Mouse (Mus musculus): ENCODE measurements around the gene Opcml. TPM values are rescaled to one million over a fixed set of nuclear protein-coding genes. Genes with fewer than 3 reads are reported as not detected.
A peak's percentile ranks its signal among the peaks of the same experiment; 100 is the strongest.

The Opcml gene
- total and polyA plus RNA-seq, 2 experiments = under 0.01 TPM; not detected in 1

GRCm38 (mm10) chr9:28171890-28172289 is 381.3 kb downstream of the Opcml start:
- H3K27me3 ChIP-seq (ENCODE audit: control insufficient read depth, insufficient read depth, low read length) = no peaks in the 10 kb centered on the region
- H3K79me2 ChIP-seq (ENCODE audit: control insufficient read depth, insufficient read depth, low read length) = no peaks in the 10 kb centered on the region
- H3K4me3 ChIP-seq (ENCODE audit: insufficient read depth, low read depth, low read length) = no peak overlapping the region
- TF ChIP-seq POLR2A (IDR thresholded peaks at IDR 0.05; ENCODE audit: extremely low read depth, insufficient read depth, low read length) (no peak), CTCF (IDR thresholded peaks at IDR 0.05; ENCODE audit: low read depth, low read length) (peak; percentile 47)
- H3K27ac ChIP-seq (replicated peaks; ENCODE audit: insufficient read depth, low read depth, low read length) = no peak overlapping the region
- H3K4me1 ChIP-seq (ENCODE audit: control insufficient read depth, insufficient read depth, low read length) = no peaks in the 10 kb centered on the region
- H3K36me3 ChIP-seq (ENCODE audit: control insufficient read depth, insufficient read depth, low read length) = no peaks in the 10 kb centered on the region
- WGBS = 8% methylated on average over 6 of the region's 6 CpGs
- no peak overlapping the region for H3K9ac ChIP-seq (ENCODE audit: low read depth, low read length)
- DNase-seq (ENCODE audit: extremely low read depth, low read depth, low spot score) = no peak

- Histone ChIP-seq H3K27me3 (ENCODE audit: control insufficient read depth, insufficient read depth, low read length) (no peaks in the 10 kb centered on the region), H3K4me3 (ENCODE audit: insufficient read depth, low read depth, low read length) (no peak overlapping the region), H3K4me1 (ENCODE audit: control insufficient read depth, insufficient read depth, low read length) (no peaks in the 10 kb centered on the region), H3K27ac (replicated peaks; ENCODE audit: insufficient read depth, low read depth, low read length) (no peak overlapping the region), H3K79me2 (ENCODE audit: control insufficient read depth, insufficient read depth, low read length) (no peaks in the 10 kb centered on the region), H3K36me3 (ENCODE audit: control insufficient read depth, insufficient read depth, low read length) (no peaks in the 10 kb centered on the region), H3K9ac (ENCODE audit: low read depth, low read length) (no peak overlapping the region)
- 74% methylated on average over 2 of the region's 2 CpGs for WGBS
- TF ChIP-seq POLR2A (IDR thresholded peaks at IDR 0.05; ENCODE audit: extremely low read depth, insufficient read depth, low read length) = no peak
- no peak for TF ChIP-seq CTCF (IDR thresholded peaks at IDR 0.05; ENCODE audit: low read depth, low read length)
- no peak for DNase-seq (ENCODE audit: extremely low read depth, low read depth, low spot score)
These were observed 386.5 kb downstream of the Opcml start for GRCm38 (mm10) chr9:28177052-28177451.

- no peaks in the 10 kb centered on the region for H3K79me2 ChIP-seq (ENCODE audit: control insufficient read depth, insufficient read depth, low read length)
These were observed 387.7 kb downstream of the Opcml start for GRCm38 (mm10) chr9:28178123-28178887.

GRCm38 (mm10) chr9:28181916-28182315 is 391.3 kb downstream of the Opcml start:
- Histone ChIP-seq H3K4me3 (ENCODE audit: insufficient read depth, low read depth, low read length) (no peak overlapping the region), H3K27me3 (ENCODE audit: control insufficient read depth, insufficient read depth, low read length) (no peaks in the 10 kb centered on the region), H3K79me2 (ENCODE audit: control insufficient read depth, insufficient read depth, low read length) (no peaks in the 10 kb centered on the region), H3K4me1 (ENCODE audit: control insufficient read depth, insufficient read depth, low read length) (no peaks in the 10 kb centered on the region), H3K27ac (replicated peaks; ENCODE audit: insufficient read depth, low read depth, low read length) (no peak overlapping the region), H3K9ac (ENCODE audit: low read depth, low read length) (no peak overlapping the region), H3K36me3 (ENCODE audit: control insufficient read depth, insufficient read depth, low read length) (no peaks in the 10 kb centered on the region)
- no peak for DNase-seq (ENCODE audit: extremely low read depth, low read depth, low spot score)
- TF ChIP-seq CTCF (IDR thresholded peaks at IDR 0.05; ENCODE audit: low read depth, low read length) (no peak), POLR2A (IDR thresholded peaks at IDR 0.05; ENCODE audit: extremely low read depth, insufficient read depth, low read length) (no peak)
- WGBS = 74% methylated on average over 7 of the region's 7 CpGs

More at GRCm38 (mm10) chr9:28178123-28178887, 387.7 kb downstream of the Opcml start:
- Histone ChIP-seq H3K9ac (ENCODE audit: low read depth, low read length) (no peak overlapping the region), H3K36me3 (ENCODE audit: control insufficient read depth, insufficient read depth, low read length) (no peaks in the 10 kb centered on the region), H3K27ac (replicated peaks; ENCODE audit: insufficient read depth, low read depth, low read length) (no peak overlapping the region), H3K4me3 (ENCODE audit: insufficient read depth, low read depth, low read length) (no peak overlapping the region), H3K4me1 (ENCODE audit: control insufficient read depth, insufficient read depth, low read length) (no peaks in the 10 kb centered on the region), H3K27me3 (ENCODE audit: control insufficient read depth, insufficient read depth, low read length) (no peaks in the 10 kb centered on the region)
- 66% methylated on average over 4 of the region's 4 CpGs for WGBS
- DNase-seq (ENCODE audit: extremely low read depth, low read depth, low spot score) = no peak
- TF ChIP-seq POLR2A (IDR thresholded peaks at IDR 0.05; ENCODE audit: extremely low read depth, insufficient read depth, low read length) = no peak
- TF ChIP-seq CTCF (IDR thresholded peaks at IDR 0.05; ENCODE audit: low read depth, low read length) = no peak

- H3K27ac ChIP-seq (replicated peaks; ENCODE audit: insufficient read depth, low read depth, low read length) = no peak overlapping the region
- TF ChIP-seq CTCF (IDR thresholded peaks at IDR 0.05; ENCODE audit: low read depth, low read length) (no peak), POLR2A (IDR thresholded peaks at IDR 0.05; ENCODE audit: extremely low read depth, insufficient read depth, low read length) (no peak)
- H3K4me1 ChIP-seq (ENCODE audit: control insufficient read depth, insufficient read depth, low read length) = no peaks in the 10 kb centered on the region
- no peaks in the 10 kb centered on the region for H3K36me3 ChIP-seq (ENCODE audit: control insufficient read depth, insufficient read depth, low read length)
- no peak overlapping the region for H3K4me3 ChIP-seq (ENCODE audit: insufficient read depth, low read depth, low read length)
- 69% methylated on average over 2 of the region's 2 CpGs for WGBS
- H3K27me3 ChIP-seq (ENCODE audit: control insufficient read depth, insufficient read depth, low read length) = no peaks in the 10 kb centered on the region
- H3K9ac ChIP-seq (ENCODE audit: low read depth, low read length) = no peak overlapping the region
- no peak for DNase-seq (ENCODE audit: extremely low read depth, low read depth, low spot score)
- no peaks in the 10 kb centered on the region for H3K79me2 ChIP-seq (ENCODE audit: control insufficient read depth, insufficient read depth, low read length)
These were observed 399.7 kb downstream of the Opcml start for GRCm38 (mm10) chr9:28190226-28190625.

GRCm38 (mm10) chr9:28190751-28191150 is 400.2 kb downstream of the Opcml start:
- Histone ChIP-seq H3K9ac (ENCODE audit: low read depth, low read length) (no peak overlapping the region), H3K27me3 (ENCODE audit: control insufficient read depth, insufficient read depth, low read length) (no peaks in the 10 kb centered on the region), H3K4me1 (ENCODE audit: control insufficient read depth, insufficient read depth, low read length) (no peaks in the 10 kb centered on the region), H3K36me3 (ENCODE audit: control insufficient read depth, insufficient read depth, low read length) (no peaks in the 10 kb centered on the region), H3K4me3 (ENCODE audit: insufficient read depth, low read depth, low read length) (no peak overlapping the region), H3K79me2 (ENCODE audit: control insufficient read depth, insufficient read depth, low read length) (no peaks in the 10 kb centered on the region), H3K27ac (replicated peaks; ENCODE audit: insufficient read depth, low read depth, low read length) (no peak overlapping the region)
- no peak for DNase-seq (ENCODE audit: extremely low read depth, low read depth, low spot score)
- WGBS = 69% methylated on average over 1 of the region's 1 CpGs
- no peak for TF ChIP-seq CTCF (IDR thresholded peaks at IDR 0.05; ENCODE audit: low read depth, low read length)
- no peak for TF ChIP-seq POLR2A (IDR thresholded peaks at IDR 0.05; ENCODE audit: extremely low read depth, insufficient read depth, low read length)

Data from liver, adult 2 months (tissue).